Mouse (Mus musculus): ENCODE data around the gene Slc9a5. TPM values are rescaled to one million over a fixed set of nuclear protein-coding genes. Genes with fewer than 3 reads are reported as not detected.

Slc9a5 gene
- 6.4 and 8.3 TPM in 2 replicates for polyA plus RNA-seq (2014; fragmentation: Nextera tagmentation; extraction: Ambion mirVana)

- Histone ChIP-seq H3K27me3 (ENCODE audit: control insufficient read depth, insufficient read depth, low read length) (no peaks in the 10 kb centered on the region), H3K9me3 (ENCODE audit: control insufficient read depth, low read length) (no peaks in the 10 kb centered on the region), H3K4me3 (ENCODE audit: low read depth, low read length) (peak within 1 kb of the TSS; percentile 67), H3K36me3 (ENCODE audit: control insufficient read depth, insufficient read depth, low read length) (no peaks in the 10 kb centered on the region), H3K4me1 (ENCODE audit: control insufficient read depth, insufficient read depth, low read length) (peaks cover 19% of the 10 kb centered on the region), H3K27ac (replicated peaks; ENCODE audit: low read depth, low read length) (peak within 1 kb of the TSS; percentile 63), H3K4me2 (ENCODE audit: low read depth, severe bottlenecking) (peak within 1 kb of the TSS; percentile 98), H3K9ac (ENCODE audit: low read length) (peak within 1 kb of the TSS; percentile 75)
- under 1% methylated on average over 34 of the region's 34 CpGs for WGBS
- DNase-seq (ENCODE audit: low spot score) (peak; percentile 88), ATAC-seq (ENCODE audit: insufficient number of reproducible peaks, low FRiP score, low TSS enrichment, low read depth) (0 out of 2 replicates have a peak, but pooled peaks have one; percentile 2)
These were observed at the start of gene Slc9a5 for GRCm38 (mm10) chr8:105348450-105349095. Gene Slc9a5 (plus strand): TSS chr8:105348843.

GRCm38 (mm10) chr8:105299962-105300361 is 48.7 kb upstream of the Slc9a5 start:
- Histone ChIP-seq H3K27me3 (ENCODE audit: control insufficient read depth, insufficient read depth, low read length) (no peaks in the 10 kb centered on the region), H3K9me3 (ENCODE audit: control insufficient read depth, low read length) (no peaks in the 10 kb centered on the region), H3K4me3 (ENCODE audit: low read depth, low read length) (no peak overlapping the region), H3K4me2 (ENCODE audit: low read depth, severe bottlenecking) (no peak overlapping the region), H3K36me3 (ENCODE audit: control insufficient read depth, insufficient read depth, low read length) (peaks cover 22% of the 10 kb centered on the region; the same call in 1 of the 2 replicates), H3K27ac (replicated peaks; ENCODE audit: low read depth, low read length) (no peak overlapping the region), H3K4me1 (ENCODE audit: control insufficient read depth, insufficient read depth, low read length) (peaks cover 10% of the 10 kb centered on the region), H3K9ac (ENCODE audit: low read length) (no peak overlapping the region)
- ATAC-seq (ENCODE audit: insufficient number of reproducible peaks, low FRiP score, low TSS enrichment, low read depth) = no peak
- no peak for DNase-seq (ENCODE audit: low spot score)
- 91% methylated on average over 8 of the region's 8 CpGs for WGBS

- peaks cover 26% of the 10 kb centered on the region for H3K36me3 ChIP-seq (ENCODE audit: control insufficient read depth, insufficient read depth, low read length)
- ATAC-seq (ENCODE audit: insufficient number of reproducible peaks, low FRiP score, low TSS enrichment, low read depth) = no peak
- no peak overlapping the region for H3K27ac ChIP-seq (replicated peaks; ENCODE audit: low read depth, low read length)
- no peaks in the 10 kb centered on the region for H3K9me3 ChIP-seq (ENCODE audit: control insufficient read depth, low read length)
- H3K9ac ChIP-seq (ENCODE audit: low read length) = no peak overlapping the region
- WGBS = 92% methylated on average over 8 of the region's 8 CpGs
- no peaks in the 10 kb centered on the region for H3K27me3 ChIP-seq (ENCODE audit: control insufficient read depth, insufficient read depth, low read length)
- H3K4me1 ChIP-seq (ENCODE audit: control insufficient read depth, insufficient read depth, low read length) = peaks cover 18% of the 10 kb centered on the region
- no peak overlapping the region for H3K4me3 ChIP-seq (ENCODE audit: low read depth, low read length)
- H3K4me2 ChIP-seq (ENCODE audit: low read depth, severe bottlenecking) = no peak overlapping the region
- DNase-seq (ENCODE audit: low spot score) = no peak
These were observed 45.2 kb upstream of the Slc9a5 start for GRCm38 (mm10) chr8:105303396-105303795.

- Histone ChIP-seq H3K4me2 (ENCODE audit: low read depth, severe bottlenecking) (no peak overlapping the region), H3K4me1 (ENCODE audit: control insufficient read depth, insufficient read depth, low read length) (peaks cover 13% of the 10 kb centered on the region), H3K9ac (ENCODE audit: low read length) (no peak overlapping the region), H3K36me3 (ENCODE audit: control insufficient read depth, insufficient read depth, low read length) (peaks cover 31% of the 10 kb centered on the region), H3K9me3 (ENCODE audit: control insufficient read depth, low read length) (no peaks in the 10 kb centered on the region), H3K4me3 (ENCODE audit: low read depth, low read length) (no peak overlapping the region), H3K27ac (replicated peaks; ENCODE audit: low read depth, low read length) (no peak overlapping the region), H3K27me3 (ENCODE audit: control insufficient read depth, insufficient read depth, low read length) (no peaks in the 10 kb centered on the region)
- DNase-seq (ENCODE audit: low spot score) = no peak
- ATAC-seq (ENCODE audit: insufficient number of reproducible peaks, low FRiP score, low TSS enrichment, low read depth) = no peak
- WGBS = 85% methylated on average over 9 of the region's 9 CpGs
These were observed 44.8 kb upstream of the Slc9a5 start for GRCm38 (mm10) chr8:105303874-105304273.

GRCm38 (mm10) chr8:105304325-105305210 is 44.1 kb upstream of the Slc9a5 start:
- 0 out of 2 replicates have a peak overlapping the region, but pooled peaks have one; percentile 21 for H3K27ac ChIP-seq (replicated peaks; ENCODE audit: low read depth, low read length)
- no peak overlapping the region for H3K4me2 ChIP-seq (ENCODE audit: low read depth, severe bottlenecking)
- no peak overlapping the region for H3K4me3 ChIP-seq (ENCODE audit: low read depth, low read length)
- DNase-seq (ENCODE audit: low spot score) (no peak), ATAC-seq (ENCODE audit: insufficient number of reproducible peaks, low FRiP score, low TSS enrichment, low read depth) (no peak)
- no peaks in the 10 kb centered on the region for H3K27me3 ChIP-seq (ENCODE audit: control insufficient read depth, insufficient read depth, low read length)
- no peak overlapping the region for H3K9ac ChIP-seq (ENCODE audit: low read length)
- H3K36me3 ChIP-seq (ENCODE audit: control insufficient read depth, insufficient read depth, low read length) = peaks cover 31% of the 10 kb centered on the region
- no peaks in the 10 kb centered on the region for H3K9me3 ChIP-seq (ENCODE audit: control insufficient read depth, low read length)
- 74% methylated on average over 9 of the region's 9 CpGs for WGBS
- peaks cover 12% of the 10 kb centered on the region for H3K4me1 ChIP-seq (ENCODE audit: control insufficient read depth, insufficient read depth, low read length)

GRCm38 (mm10) chr8:105305211-105306145 is 43.2 kb upstream of the Slc9a5 start, which contains the start of gene Elmo3:
Gene Elmo3 (plus strand): TSS chr8:105305601.
- Histone ChIP-seq H3K36me3 (ENCODE audit: control insufficient read depth, insufficient read depth, low read length) (peaks cover 24% of the 10 kb centered on the region), H3K4me2 (ENCODE audit: low read depth, severe bottlenecking) (peak within 1 kb of the TSS; percentile 58), H3K27me3 (ENCODE audit: control insufficient read depth, insufficient read depth, low read length) (no peaks in the 10 kb centered on the region), H3K4me3 (ENCODE audit: low read depth, low read length) (peak within 1 kb of the TSS; percentile 15), H3K9me3 (ENCODE audit: control insufficient read depth, low read length) (no peaks in the 10 kb centered on the region), H3K4me1 (ENCODE audit: control insufficient read depth, insufficient read depth, low read length) (peaks cover 12% of the 10 kb centered on the region), H3K9ac (ENCODE audit: low read length) (peak within 1 kb of the TSS; percentile 48; the same call in 1 of the 2 replicates), H3K27ac (replicated peaks; ENCODE audit: low read depth, low read length) (peak within 1 kb of the TSS; percentile 52; the same call in 1 of the 2 replicates)
- 7% methylated on average over 29 of the region's 30 CpGs for WGBS
- peak; percentile 75 for DNase-seq (ENCODE audit: low spot score)
- ATAC-seq (ENCODE audit: insufficient number of reproducible peaks, low FRiP score, low TSS enrichment, low read depth) = peak; percentile 40; the same call in 1 of the 2 replicates

- 47% methylated on average over 5 of the region's 5 CpGs for WGBS
- H3K27ac ChIP-seq (replicated peaks; ENCODE audit: low read depth, low read length) = peak overlapping the region; percentile 52; the same call in 1 of the 2 replicates
- peak overlapping the region; percentile 15 for H3K4me3 ChIP-seq (ENCODE audit: low read depth, low read length)
- DNase-seq (ENCODE audit: low spot score) (peak; percentile 33), ATAC-seq (ENCODE audit: insufficient number of reproducible peaks, low FRiP score, low TSS enrichment, low read depth) (peak; percentile 13; the same call in 1 of the 2 replicates)
- peaks cover 12% of the 10 kb centered on the region for H3K4me1 ChIP-seq (ENCODE audit: control insufficient read depth, insufficient read depth, low read length)
- peaks cover 18% of the 10 kb centered on the region for H3K36me3 ChIP-seq (ENCODE audit: control insufficient read depth, insufficient read depth, low read length)
- peak overlapping the region; percentile 58 for H3K4me2 ChIP-seq (ENCODE audit: low read depth, severe bottlenecking)
- no peaks in the 10 kb centered on the region for H3K27me3 ChIP-seq (ENCODE audit: control insufficient read depth, insufficient read depth, low read length)
- no peaks in the 10 kb centered on the region for H3K9me3 ChIP-seq (ENCODE audit: control insufficient read depth, low read length)
- 0 out of 2 replicates have a peak overlapping the region, but pooled peaks have one; percentile 48 for H3K9ac ChIP-seq (ENCODE audit: low read length)
These were observed 42.4 kb upstream of the Slc9a5 start for GRCm38 (mm10) chr8:105306146-105306691.
